Mouse (Mus musculus) central nervous system, embryonic 11.5 days (tissue): ENCODE results near the gene Spop. TPM values are rescaled to one million over a fixed set of nuclear protein-coding genes. Genes with fewer than 3 reads are reported as not detected.

Source experiments
- polyA plus RNA-seq: library from polyadenylated mRNA; depleted of rRNA; stranded (reverse); fragments of >200 nt; gene quantifications from 2 replicates; pipeline ENCODE4 v1.2.3, GENCODE M21; 2012; rRNA removed

Spop gene
- 55.1 and 57.3 TPM in 2 replicates for polyA plus RNA-seq

DNA sequence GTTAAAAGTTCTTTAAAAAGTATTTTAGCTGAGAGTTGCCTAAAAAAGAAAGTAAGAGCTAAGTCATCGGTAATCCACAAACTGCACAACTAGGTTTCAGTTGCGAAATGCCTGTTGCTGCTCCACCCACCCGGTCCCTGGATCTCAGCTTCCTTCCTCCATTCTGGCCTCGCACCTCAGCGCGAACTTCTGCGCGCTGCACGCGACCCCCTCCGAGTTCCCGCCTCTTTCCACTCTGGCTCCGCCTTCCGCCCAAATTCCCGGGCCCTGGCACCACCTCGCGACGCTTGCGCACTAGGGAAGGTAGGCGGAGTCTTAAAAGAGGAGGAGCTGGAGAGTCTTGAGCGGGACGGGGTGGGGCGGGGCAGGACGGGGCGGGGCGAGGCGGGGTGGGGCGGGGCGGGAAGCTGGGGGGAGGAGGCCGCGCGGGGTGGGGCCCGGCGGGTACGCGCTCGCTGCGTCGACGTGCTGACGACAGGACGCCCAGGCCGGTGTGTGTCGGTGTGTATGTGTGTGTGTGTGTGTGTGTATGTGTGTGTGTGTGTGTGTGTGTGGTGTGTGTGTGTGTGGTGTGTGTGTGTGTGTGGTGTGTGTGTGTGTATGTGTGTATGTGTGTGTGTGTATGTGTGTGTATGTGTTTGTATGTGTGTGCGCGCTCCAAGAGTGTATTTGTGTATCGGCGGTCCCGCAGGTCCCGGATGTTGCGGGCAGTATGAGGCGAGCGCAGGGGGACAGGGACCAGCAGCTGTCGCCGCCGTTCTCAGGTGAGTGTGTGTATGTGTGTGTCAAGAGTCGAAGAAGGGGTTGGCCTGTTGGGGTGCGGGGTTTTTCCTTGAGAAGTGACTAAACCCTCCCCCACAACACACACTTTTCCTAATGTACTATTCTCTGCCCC is at the start of gene Spop:
Spop (plus strand) TSS at position 440 of the 895 bp plus-strand sequence.

DNA sequence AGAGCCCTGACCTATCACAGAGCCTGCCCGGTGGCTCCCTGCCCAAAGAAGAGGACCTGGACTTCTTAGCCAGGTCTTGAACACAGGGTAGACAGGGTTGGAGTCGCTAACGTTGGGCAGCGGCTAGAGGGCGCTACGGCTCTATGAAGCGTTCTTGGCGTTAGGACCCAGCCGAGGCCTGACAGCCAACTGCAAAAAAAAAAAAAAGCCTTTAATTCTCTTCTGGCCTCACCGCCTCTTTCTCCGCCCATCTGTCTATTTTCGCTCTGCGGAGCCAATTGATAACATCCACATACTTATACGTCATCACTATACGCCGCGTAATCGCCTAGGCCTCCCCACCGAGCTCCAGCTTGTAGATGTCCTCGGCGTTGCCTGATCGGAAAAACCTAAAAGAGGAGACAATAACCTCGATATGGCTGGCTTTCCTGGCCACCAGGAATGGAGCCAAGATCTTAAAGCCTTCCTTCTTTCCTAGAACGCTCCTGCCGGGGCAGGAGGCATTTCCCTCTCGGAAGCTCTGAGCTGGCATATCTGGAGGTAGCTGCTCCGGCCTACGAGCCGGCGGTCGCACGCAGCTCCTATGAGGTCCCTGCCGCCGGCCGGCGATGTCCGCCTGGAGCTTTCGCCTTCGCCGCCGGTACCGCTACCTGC is 29.4 kb upstream of the Spop start, which contains the start of gene Slc35b1:
Slc35b1 (plus strand) TSS at position 374 of the 654 bp plus-strand sequence.

DNA sequence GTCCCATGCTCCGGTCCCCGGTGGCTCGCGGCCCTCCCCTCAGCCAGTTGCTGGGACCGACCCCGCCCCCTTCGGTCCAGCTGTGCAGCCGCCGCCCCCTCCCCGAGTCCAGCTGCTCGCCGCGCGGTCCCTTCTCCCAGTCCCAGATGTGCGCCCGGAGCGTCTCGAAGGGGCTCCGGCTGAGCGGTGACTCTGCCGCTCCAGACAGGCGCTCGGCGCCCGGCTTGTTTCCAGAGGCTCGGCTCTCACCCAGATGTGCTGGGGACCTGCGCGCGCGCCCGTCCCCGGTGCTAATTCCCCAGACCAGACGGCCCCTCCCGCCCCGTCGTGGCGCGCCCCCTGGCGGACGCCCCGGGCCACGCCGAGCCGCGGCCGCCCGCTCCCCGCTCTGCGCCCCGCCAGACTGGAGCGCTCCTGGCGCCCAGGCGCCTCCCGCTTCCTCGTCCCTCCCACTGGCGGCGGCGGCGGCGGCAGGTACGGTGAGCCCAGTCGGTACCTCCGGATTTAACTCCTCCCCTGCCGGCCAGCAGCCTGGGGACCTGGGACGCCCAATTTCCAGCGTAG is 100.5 kb downstream of the Spop start, which contains the start of gene Nxph3:
Nxph3 (minus strand) TSS at position 273 of the 564 bp plus-strand sequence.

Other genes starting within 250 kb of the Spop start
- 0.05 TPM in 1 of 2 replicates, not detected in the other for gene Tac4, start 152.6 kb upstream of the Spop start, polyA plus RNA-seq
- 36.7 and 51.5 TPM in 2 replicates for gene Kat7, start 103.8 kb upstream of the Spop start, polyA plus RNA-seq
- 15.8 and 27.7 TPM in 2 replicates for gene Fam117a, start 77.1 kb upstream of the Spop start, polyA plus RNA-seq
- gene Slc35b1, start 29.4 kb upstream of the Spop start, polyA plus RNA-seq = 62.2 and 106 TPM in 2 replicates
- 1.2 and 1.8 TPM in 2 replicates for gene Nxph3, start 100.5 kb downstream of the Spop start, polyA plus RNA-seq
- 19.6 and 39.3 TPM in 2 replicates for gene Ngfr, start 173.7 kb downstream of the Spop start, polyA plus RNA-seq